Mouse (Mus musculus): ENCODE results near the gene Rbmy.
"Not testable (repeated sequence)": the region's sequence is repeated elsewhere in the genome, so short reads cannot be mapped to it uniquely, and the experiment has no call there.

The Rbmy gene

DNA sequence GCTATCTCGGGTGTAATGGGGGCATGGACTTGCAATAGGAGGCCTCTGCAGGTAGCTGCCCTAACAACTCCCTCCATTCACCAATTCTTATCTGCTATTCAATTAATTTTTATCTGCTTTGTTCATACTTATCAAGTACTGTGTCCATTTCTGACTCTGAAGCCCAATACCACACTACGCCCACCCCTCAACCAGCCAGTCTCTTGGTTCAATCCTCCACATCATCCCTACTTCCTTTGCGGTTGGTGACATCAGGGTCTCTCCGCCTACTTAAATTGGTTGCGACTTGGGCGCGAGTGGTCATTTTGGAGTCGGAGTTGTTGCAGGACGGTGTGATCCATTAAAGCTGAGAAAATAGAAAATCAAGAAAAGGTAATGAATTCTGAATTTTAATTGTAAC lies at the start of gene Rbmy, which contains the start of gene Gm10256:
Rbmy (plus strand) TSS at position 301 of the 400 bp plus-strand sequence.
Gm10256 (plus strand) TSS at position 320 of the 400 bp plus-strand sequence.
- DNase-seq (ENCODE audit: low read depth, low spot score): not testable (repeated sequence)

DNA sequence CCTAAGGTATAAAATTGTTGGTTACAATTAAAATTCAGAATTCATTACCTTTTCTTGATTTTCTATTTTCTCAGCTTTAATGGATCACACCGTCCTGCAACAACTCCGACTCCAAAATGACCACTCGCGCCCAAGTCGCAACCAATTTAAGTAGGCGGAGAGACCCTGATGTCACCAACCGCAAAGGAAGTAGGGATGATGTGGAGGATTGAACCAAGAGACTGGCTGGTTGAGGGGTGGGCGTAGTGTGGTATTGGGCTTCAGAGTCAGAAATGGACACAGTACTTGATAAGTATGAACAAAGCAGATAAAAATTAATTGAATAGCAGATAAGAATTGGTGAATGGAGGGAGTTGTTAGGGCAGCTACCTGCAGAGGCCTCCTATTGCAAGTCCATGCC lies 34.4 kb upstream of the Rbmy start, which contains the start of gene Gm4064:
Gm4064 (minus strand) TSS at position 101 of the 400 bp plus-strand sequence.
- DNase-seq (ENCODE audit: low read depth, low spot score): not testable (repeated sequence)

Measured in c-Kit-negative CD71-positive TER-119-positive erythroid progenitor cells, embryonic 14.5 days (primary cell).